Mouse (Mus musculus) activated CD4-positive, CD25-positive, alpha-beta regulatory T cell, adult 4 months (primary cell): Measurements from ENCODE around the gene Uba6. TPM values are rescaled to one million over a fixed set of nuclear protein-coding genes. Genes with fewer than 3 reads are reported as not detected.

ENCODE experiments used
- ATAC-seq: one replicate; pipeline ENCODE4 v1.8.0; 2017
- polyA plus RNA-seq, 2 experiments: library from polyadenylated mRNA; unstranded; fragments of 100-300 nt; shearing (Covaris generic); gene quantifications; one replicate each; pipeline ENCODE4 v1.2.1; 2017

Gene Uba6
- polyA plus RNA-seq, 2 experiments from 2014 or later, result 13.9 to 18.3 TPM

DNA sequence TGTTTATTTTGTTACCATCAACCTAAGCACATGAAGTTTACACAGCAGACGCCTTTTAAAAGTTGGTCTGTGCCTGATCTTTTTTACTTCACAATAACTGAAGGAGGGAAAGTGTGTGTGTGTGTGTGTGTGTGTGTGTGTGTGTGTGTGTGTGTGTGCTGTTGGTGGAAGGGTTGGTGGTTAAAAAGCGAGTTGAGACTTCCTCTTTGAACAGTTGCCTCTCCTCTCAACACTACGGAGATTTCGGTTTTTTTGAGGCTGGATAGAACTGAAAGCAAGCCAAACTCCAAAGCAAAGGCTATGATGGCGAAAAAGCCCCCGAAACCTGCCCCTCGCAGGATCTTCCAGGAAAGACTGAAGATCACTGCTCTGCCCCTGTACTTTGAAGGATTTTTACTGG is 101.1 kb downstream of the Uba6 start, which contains the start of gene Stap1:
Stap1 (plus strand) TSS at position 209 of the 400 bp plus-strand sequence.
- ATAC-seq, result peak; percentile 70

DNA sequence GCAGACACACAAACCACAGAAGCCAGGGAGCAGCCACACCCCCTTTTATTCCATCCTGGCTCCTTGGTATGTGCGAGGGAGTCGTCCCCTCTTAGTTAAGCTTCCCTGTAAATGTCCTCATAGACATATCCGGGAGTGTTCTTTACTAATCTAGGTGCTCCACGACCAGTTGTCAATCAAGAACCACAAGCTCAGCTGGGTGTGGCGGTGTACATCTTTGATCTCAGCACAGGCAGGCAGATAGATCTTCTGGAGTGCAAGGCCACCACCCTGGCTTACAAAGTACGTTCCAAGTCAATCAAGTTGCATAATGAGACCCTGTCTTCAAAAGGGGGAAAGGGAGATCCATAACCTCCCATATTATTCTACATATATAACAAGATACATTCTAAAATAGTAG is 103.5 kb downstream of the Uba6 start:
- ATAC-seq, result no peak

DNA sequence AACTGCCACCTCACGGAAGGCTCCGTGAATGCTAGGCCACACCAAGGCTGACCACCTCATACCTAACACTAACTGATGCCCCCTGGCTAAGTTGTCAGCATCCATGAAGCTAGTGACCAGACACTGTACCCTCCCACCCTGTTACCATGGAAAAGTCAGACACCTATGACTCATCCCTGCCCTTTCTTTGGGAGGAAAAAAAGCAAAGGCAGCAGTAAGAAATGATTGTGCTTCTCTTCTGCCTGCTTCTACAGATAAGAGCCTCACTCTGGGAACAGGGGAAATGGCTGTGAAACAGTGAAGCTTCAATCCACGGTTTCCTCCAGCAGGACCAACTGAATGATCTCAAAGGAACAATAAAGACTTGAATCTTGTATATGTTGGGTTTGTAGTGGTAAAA is 104.2 kb downstream of the Uba6 start:
- ATAC-seq, result no peak

DNA sequence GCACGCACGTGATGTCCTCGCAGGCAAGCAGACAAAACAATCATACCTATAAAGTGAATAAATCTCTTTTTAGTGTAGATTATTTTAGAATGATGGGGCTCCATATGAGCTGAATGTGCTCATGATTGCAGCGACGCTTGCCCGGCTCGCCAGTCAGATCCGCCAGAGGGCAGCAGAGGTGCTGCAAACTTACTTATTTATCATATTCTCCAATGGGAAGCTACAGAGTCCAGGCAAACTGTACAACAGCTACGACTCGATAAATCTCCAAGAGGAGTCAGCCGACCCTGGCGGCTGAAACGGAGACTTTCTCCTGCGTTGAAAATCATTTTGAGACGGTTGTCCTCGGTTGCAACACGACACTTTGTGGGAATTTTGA is 106.1 kb downstream of the Uba6 start:
- ATAC-seq, result peak; percentile 31

DNA sequence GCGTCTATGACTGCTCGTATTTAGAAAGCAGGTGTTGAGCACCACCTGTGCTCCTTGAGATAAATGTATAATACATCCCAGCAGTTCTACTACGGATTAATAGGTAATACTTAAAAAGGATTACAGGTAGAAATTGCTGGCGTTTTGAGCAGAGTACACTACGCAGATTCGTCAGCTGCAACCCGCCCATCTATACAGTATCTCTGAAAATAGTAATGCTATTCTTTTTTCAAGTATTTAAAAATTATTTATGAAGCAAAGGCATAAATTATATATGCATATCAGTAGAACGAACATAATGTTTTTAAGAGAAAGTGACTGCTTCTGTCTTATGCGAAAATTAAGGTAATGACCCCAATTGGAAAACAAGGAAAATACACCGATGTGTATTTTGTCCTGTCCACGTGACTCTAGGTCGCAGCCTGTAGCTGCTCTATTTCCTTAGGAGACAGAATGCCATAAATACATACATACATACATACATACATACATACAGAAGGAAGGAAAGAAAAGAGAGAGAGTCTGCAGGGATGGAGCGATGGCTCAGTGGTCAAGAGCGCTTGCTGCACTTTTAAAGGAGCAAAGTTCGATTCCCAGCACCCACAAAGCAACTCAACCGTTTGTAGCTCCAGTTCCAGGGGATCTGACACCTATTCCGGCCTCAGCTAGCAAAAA is 106.6 kb downstream of the Uba6 start:
- ATAC-seq, result peak; percentile 22

DNA sequence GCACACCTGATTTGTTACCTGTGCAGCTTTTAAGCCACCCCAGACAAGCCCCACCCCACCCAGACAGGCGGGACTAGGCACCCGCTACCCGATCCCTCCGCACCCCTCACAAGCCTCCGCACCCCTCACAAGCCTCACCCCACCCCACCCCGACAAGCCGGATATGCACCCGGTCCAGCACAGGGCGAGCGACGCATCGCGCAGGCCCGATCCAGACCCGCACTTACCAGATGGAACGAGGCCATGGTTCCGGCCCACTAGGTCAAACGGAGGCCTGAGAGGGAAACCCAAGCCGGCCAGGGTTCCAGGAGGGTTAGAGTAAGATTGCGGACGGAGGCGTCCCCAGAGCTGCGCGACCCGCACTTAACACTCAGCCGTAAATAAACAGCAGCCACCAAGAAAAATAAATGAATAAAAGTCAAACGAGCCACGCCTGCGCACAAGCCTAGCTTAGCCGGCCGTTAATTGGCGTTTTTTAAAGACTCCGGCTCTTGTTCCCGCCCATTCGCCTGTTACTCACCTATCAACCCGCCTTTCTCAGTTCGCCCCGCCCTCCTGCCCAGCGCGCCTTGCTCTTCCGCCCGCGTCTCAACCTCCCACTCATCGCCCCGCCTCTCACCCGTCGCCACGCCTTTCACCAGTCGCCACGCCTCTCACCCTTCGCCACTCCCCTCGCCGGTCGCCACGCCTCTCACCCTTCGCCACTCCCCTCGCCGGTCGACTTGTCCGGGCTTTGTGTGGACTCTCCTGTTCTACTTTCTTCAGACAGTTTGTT is 107.3 kb downstream of the Uba6 start, which contains the start of gene Cenpc1:
Cenpc1 (minus strand) TSS at position 483 of the 775 bp plus-strand sequence.
- ATAC-seq, result peak; percentile 86

DNA sequence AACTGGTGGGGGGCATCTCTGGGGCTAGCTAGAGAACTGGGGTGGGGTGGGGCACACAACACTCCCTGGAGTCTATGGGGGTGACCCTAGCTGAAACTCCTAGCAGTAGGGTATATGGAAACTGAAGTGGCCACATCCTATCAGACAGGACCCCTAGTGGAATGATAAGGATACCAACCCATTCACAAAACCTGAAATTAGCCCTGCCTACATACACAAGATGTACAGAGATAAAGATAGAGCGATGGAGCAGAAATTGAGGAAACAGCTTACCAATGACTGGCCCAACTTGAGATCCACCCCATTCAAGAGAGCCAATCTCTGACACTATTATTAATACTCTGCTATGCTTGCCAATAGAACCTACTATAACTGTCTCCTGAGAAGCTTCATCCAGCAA is 109.1 kb downstream of the Uba6 start:
- no peak for ATAC-seq

Other genes with a start within 250 kb of the Uba6 start
- 10 to 100 TPM; 25.8 to 30.3 TPM for gene Cenpc1, start 107.2 kb downstream of the Uba6 start, polyA plus RNA-seq
- 10 to 100 TPM; 62.4 to 86.2 TPM for gene Stap1, start 101.1 kb downstream of the Uba6 start, polyA plus RNA-seq
- gene Gnrhr, start 25.1 kb upstream of the Uba6 start, polyA plus RNA-seq, result not detected
- not detected for gene Tmprss11c, start 116.5 kb upstream of the Uba6 start, polyA plus RNA-seq
- gene Tmprss11d, start 200.6 kb upstream of the Uba6 start, polyA plus RNA-seq, result under 1 TPM in 1 of 2 experiments, not detected in 1; 0.20 TPM